Mouse (Mus musculus) retina, postnatal 1 day (tissue): Measurements from ENCODE around the gene Tmprss9.

Experiments
- DNase-seq: peaks from one replicate; pipeline ENCODE4 v3.0.0-alpha.2; 2012

Tmprss9 gene

DNA sequence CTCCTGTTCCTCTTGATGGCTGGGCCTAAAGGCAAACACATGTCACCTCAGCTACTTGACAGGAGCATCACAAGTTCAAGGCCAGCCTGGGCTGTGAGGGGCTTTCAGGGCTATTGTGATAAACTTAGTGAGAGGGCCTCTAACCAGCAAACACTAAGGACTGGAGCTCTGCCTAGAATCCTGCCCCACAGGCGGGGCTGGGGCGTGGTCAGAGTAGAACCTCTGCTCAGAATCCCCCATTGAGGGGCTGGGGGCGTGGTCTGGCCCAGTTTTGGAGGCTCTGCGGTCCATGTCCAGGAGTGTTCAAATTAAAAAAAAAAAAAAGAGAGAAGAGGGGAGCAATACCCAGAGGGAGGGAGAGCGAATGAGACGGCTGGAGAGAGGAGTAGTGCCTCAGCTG lies 24.0 kb downstream of the Tmprss9 start:
- DNase-seq: no peak

DNA sequence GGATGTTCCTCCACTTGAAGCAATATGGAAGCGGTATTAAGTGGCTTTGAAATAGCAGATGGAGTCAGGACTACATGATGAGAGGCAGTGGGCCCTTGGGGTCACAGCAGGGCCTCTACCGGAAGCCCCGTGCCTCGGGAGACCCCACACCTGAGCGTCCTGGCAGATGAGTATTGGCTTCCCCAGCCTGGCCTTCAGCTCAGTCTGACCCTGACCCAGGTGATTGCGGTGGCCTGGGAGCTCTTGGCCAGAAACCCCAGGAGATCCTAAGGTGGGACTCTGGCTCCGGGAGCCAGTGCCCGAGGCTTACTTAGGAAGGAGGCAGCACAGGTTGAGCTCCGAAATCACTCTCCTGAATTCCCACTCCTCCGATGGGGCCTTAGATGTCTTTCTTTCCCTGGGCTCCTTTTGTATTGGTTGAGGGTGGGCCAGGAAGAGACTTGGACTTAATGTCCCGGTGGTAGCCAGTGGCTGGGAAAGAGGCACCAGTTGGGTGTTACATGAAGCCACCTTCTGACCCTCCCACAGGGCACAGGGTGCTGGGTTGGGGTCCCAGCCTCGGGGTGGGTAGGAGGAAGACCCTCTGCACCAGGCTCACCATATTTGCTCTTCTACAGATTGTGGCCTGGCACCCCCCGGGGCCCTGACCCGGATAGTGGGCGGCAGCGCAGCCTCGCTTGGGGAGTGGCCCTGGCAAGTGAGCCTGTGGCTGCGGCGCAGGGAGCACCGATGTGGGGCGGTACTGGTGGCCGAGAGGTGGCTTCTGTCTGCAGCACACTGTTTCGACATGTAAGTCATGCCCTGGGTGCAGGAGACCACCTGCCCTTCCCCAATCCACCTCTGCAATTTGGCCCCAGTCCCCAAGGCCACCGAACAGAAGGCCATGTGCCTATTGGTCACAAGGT lies 25.2 kb downstream of the Tmprss9 start:
- DNase-seq: no peak

DNA sequence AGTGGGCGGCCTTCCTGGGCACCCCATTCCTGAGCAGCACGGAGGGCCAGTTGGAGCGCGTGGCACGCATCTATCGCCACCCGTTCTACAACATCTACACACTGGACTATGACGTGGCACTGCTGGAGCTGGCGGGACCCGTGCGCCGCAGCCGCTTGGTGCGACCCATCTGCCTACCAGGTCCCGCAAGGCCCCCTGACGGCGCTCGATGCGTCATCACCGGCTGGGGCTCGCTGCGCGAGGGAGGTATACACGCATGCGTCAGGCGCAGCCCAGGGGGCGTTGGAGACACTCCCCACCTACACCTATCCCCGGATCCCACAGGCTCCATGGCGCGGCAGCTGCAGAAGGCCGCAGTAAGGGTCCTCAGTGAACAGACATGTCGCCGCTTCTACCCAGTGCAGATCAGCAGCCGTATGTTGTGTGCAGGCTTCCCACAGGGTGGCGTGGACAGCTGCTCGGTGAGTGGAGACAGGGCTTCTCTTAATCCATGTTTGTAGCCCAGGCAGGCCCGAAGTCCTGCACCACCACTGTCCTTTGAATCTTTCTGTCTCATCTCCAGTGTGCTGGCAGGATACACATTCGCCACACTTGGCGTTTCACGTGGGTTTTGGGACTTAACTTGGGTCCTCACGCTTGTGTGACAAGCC lies 26.3 kb downstream of the Tmprss9 start:
- no peak for DNase-seq

DNA sequence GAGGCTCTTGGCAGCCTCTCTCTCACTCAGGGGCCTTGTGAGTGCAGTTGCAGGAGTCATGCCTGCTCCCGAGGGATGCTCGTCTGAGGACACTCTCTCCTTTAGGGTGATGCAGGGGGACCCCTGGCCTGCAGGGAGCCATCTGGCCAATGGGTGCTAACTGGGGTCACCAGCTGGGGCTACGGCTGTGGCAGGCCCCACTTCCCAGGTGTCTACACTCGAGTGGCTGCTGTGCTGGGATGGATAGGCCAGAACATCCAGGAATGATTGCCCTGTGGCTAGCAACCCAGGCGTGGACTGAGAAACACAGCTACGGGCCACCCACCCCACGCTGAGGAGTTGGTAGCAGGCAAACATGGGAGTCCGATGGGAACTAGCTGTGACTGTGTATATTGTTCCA lies 27.4 kb downstream of the Tmprss9 start:
- DNase-seq: no peak

DNA sequence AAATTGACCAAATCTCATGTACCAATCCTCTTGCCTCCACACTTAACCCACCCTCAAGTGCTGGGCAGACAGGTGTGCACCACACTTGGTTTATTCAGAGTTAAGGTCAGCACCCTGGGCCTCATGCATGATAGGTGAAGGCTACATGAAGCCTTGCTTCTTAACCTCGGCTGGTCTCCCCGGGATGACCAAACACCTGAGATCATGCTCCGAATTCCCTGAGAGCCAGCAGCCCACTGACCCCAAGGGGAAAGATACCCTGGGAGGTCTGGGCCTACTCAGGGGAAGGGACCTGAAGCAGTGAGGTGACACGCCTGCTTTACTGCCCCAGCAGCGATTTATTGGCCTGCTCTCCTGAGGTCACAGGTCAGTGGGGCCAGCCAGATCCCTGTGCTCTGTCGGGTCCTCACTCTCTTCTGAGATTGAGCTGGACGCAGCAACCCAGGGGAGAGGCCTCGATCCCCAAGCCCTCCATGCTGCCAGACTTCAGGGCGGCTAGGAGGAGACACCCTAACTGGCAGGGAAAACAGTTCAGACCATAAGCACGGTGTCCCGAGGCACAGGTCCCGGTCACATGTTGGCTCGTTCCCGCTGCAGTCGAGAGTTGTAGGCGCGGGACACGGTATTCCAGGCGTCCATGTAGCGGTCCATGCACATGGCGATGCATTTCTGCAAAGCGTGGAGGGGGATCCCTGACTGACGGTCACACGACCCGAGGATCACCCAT lies 28.1 kb downstream of the Tmprss9 start:
- DNase-seq: no peak

DNA sequence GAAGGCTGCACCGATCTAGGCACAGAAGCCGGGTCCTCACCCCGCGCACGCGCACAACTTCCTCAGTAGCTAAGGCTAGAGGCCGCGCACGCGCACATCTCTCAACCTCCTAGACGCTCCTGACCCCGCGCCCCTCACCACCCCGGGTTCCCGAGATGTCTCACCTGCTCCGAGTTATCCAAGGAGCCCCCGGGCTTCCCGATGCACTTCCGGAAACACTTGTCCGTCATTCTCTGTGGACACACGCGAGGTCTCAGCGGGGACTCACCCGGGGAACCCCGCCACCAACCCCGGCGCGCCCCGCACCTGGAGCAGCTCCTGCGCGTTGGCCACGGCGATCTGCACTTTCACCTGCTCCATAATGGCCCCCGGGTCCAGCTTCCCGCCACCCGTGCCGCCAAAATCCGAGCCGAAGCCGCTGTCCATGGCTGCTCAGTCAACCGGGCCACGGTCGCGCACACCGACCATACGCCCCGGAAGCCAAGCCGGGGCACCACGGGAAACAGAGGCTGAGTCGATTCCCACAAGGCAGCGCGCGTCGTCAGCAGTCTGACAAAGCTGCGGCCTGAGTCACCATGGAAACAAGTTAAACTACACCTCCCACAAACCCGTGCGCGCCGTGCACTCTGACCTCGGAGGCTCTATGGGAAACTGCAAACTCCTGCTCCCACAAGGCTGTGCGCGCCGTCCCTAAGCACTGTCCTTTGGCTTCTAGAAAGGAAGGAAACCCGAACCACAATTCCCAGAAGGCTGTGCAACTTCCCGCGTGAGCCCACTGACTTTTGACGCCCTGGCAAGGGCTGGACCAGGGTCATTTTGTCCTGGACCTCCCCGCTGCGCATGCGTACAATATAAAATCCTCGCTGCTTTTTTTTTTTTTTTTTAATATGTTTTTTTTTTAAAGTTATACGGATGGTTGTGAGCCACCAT lies 28.9 kb downstream of the Tmprss9 start, which contains the start of gene Timm13:
Gene Timm13 (minus strand): TSS at position 652 of the 930 bp plus-strand sequence.
- DNase-seq: peak; percentile 100

DNA sequence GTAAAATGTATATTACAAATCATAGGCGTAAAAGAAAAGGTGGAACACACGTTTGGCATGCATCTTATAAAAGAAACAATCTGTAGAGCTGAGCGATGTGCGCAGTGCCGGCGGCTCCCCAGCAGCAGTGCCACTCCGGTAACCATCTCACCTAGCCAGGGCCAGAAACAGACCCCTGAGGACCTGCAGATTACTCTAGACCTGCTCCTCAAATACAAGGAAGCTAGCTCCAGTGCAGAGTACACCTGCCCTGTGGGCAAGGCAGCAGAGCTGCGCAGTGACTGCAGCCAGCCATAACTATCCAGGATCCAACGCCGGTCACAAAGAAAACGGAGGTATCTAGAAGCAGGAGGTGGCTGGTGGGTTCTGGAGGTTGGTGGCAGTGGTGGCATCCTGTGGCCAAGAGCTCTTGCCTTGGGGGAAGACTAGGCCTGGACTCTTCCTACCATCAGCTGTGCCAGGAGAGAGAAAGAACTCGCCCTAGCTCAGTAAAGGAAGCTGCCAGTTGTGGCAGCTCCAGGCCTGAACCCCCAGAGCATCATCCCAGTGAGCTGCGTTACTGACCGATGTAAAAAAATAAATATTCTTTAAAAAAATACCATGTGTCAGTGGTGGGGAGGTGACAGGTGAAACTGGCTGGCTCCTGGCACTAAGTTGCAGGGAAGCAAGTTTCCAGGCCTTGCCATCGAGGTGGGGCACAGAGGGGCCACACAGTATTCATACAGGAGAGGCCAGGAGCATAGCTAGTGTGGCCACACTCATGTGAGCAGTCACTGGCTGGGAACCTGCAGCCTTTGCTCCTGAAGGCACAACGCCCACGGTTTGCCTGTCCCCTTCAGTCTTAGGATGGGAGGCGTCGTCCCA lies 30.0 kb downstream of the Tmprss9 start:
- DNase-seq: no peak

DNA sequence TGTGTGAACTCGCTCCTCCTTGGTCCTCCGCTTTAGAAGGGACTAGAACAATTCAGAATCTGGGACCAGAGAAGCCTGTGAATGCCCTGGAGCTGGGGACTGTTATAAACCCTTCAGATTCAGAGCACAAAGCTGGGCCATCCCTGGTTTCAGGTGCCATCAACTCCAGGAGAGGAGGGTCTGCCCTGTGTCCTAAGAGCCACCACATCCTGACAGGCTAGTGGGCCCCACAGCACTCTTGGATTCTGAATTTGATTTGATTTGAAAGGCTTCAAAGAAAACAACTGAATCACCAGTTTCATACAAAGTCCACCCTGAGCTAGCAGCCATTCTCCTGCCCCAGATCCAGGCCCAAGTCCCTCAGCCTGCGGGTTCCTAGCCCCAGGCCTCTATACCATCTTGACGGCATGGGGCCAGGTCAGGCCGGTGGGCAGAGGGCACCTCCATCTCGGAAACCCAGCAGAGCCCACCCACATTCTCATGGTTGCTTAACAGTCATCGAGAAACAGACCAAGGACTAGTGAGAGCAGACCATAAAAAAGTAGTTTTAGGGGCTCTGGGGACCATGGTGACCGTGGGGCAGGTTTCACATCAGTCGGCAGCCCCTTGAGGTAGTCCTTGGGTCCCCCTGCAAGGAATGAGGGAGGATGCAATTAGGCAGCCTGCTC lies 30.8 kb downstream of the Tmprss9 start:
- no peak for DNase-seq

DNA sequence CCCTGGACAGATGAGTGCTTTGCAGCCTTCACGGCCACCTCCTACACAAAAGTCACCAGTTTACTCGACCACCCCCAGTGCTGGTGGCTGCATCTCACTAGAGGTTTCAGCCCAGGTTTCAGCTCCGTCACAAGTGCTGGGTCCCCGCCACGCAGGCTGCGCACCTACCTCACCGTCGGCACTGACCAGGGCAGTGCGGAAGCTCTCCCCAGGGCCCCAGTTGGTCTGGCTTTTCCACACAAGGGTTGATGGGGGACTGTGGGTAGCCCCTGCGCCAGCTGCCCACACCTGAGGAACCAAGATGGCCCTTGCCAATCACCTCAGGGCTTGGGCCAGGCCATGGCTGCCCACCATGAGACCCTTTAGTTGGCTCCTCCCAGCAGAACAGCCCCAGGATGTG lies 31.6 kb downstream of the Tmprss9 start:
- no peak for DNase-seq

DNA sequence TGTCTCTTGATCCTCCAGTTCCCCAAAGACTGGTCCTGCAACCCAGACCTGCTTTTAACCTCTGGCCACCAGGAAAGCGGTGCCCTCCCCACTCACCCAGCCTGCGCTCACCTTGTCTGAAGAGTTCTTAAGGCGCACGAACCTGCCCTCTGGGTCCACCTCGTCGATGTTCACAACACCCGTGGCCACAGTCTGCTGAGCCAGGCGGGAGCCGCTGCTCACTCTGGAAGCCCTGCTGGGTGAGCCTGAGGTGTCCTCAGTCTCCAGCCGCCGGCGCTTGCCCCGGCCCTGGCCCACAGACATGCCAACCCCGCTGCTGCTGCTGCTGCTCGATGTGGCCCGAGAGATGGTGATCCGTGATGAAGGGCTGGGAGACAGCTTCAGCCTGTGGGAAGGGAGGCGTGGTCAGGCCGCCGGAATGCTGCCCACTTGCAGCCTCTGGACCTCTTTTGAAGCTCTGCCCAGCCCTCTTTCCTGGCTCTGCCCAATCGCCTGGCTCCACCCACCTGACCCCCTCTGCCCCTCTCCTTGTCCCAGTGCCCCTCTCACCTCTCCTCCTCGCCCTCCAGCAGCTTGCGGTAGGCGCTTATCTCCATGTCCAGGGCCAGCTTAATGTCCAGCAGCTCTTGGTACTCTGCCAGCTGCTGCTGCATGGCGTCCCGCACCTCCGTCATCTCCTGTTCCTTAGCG lies 32.5 kb downstream of the Tmprss9 start:
- no peak for DNase-seq

DNA sequence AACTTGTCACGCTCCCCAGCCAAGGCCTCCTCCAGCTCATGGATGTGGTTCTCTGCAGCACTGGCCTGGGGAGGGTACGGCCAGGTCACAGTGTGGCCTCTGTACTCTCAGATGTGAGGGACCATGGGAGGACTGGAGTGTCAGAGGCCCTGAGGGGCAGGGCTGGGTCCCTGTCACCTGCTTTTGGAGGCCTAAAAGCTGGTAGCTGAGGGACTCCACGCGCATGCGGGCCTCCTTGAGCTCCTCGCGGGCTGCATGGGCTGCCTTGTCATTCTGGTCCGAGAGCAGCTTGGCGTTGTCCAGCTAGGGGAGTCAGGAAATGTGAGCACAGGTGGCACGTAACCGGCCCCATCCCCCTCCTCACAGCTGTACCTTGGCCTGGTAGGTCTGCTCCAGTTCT lies 33.1 kb downstream of the Tmprss9 start:
- no peak for DNase-seq

DNA sequence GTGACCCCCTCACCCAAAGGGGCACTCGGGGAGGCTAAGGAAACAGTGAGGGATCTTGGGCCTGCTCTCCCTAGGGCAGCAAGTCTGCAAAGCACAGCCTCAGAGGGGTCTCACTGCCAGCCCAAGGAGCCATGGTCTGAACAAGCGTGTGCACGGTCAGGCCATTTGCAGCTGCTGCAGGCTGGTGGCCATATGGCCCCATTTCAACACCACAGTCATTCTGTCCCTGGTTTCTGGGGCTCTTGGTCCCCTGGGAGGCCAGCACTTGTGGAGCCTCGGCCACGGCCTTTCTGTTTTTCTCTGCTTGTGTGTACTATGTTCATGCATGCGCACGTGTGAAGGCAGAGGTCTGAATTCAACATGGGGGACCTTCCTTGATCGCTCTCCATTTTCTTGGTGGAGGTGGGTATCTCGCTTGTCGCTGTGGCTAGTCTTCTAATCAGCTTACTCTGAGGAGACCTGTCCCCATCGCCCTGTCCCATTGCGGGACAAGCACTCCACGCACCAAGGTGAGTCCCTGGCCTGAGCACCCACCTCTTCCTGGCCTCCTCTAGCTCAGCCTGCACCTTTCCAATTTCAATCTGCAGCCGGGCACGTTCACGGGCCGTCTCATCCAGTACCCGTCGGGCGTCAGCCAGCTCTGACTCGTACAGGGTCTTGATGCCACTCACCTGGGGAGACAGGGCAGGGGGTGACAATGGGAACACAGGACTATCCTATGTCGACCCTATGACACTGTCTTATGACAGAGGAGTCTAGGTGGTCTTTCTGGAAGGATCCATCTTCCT lies 37.9 kb downstream of the Tmprss9 start:
- no peak for DNase-seq

DNA sequence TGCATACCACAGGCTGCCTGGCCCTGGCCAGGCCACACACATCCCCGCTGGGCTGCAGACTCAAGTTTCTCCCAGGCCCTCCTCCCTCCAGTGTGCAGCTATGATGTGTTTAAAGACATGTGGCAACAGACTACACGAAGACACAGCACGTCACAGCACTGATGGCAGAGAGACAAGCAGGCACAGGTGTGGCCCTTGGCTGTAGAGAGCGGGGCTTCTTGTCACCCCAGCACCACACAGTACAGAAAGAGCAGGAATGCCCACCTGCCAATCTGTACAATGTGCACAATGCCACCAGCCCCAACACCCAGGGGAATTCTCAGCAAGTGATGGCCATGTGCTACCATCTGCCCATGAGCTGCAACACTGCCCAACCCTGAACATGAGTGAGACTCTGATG lies 39.7 kb downstream of the Tmprss9 start:
- DNase-seq: no peak

DNA sequence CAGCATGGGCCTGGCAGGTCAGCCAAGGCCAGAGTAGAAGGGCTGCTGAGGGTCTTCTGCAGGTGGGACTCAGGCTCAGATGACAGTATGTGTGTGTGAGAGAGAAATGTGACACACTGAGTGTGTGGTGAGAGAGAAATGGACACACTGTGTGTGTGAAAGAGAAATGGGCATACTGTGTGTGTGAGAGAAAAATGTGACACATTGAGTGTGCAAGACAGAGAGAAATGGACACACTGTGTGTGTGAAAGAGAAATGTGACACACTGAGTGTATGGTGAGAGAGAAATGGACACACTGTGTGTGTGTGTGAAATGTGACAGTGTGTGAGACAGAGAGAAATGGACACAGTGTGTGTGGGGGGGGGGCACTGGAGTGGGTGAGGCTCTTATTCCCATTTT lies 40.2 kb downstream of the Tmprss9 start:
- no peak for DNase-seq

DNA sequence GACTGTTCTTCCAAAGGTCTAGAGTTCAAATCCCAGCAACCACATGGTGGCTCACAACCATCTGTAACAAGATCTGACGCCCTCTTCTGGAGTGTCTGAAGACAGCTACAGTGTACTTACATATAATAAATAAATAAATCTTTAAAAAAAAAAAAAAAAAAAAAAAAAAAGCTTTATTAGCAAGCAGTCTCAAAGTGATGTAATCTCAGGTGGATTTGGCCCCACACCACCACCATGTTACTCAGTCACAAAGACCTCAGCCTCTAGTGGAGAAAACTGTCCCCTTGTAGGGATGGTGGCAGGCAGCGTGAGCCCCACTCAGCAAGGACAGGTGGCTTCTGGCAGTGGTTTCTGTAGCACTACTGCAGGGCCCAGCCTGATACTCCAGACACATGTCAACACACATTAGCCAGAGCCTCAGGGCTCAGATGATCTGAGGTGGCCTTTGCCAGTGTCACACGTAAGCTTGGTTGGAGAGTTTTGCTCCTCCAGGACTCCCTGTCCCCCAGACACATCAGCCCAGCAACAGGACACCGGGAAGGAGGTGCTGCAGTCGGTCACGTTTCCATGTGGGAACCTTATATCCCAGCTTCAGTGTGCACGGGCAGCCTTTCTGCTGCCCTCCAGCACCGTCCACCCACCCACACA lies 41.8 kb downstream of the Tmprss9 start:
- no peak for DNase-seq

DNA sequence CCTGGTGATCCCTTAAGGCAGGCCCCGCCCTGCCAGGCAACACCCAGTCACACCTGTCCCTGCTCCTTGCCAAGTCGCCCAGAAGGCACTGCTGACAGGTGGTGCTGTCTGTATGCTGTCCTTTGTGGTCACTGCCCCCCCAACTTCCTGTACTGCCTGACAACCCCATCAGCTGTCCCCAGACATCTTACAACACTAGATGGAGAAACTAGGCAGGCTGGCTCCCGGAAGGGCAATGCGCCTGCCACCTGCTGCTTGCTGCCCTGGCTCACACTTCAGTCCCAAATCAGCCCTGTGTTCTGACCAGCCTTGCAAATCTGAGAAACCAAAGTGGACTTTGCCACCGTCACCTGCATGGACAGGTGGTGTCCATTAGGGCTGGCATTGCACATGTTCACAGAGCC lies 42.6 kb downstream of the Tmprss9 start:
- DNase-seq: no peak

DNA sequence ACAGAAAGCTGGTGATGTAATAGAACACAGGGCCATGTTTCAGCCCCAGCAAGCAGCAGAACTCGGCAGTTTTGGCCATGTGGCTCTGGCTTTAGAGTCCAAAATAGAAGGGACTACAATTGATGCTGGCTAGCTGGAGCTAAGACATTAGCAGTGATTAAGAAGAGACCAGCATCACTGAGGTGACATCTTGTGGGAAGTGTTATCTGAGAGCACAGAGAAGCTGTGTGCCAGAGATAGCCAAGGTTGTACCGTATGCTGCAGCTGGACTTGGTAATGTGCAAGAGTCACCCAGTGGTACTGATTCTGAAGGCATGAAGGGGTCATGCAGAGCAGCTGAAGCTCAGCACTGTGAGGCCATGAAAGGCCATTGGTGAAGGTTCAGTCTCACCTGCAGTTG lies 43.6 kb downstream of the Tmprss9 start:
- no peak for DNase-seq

DNA sequence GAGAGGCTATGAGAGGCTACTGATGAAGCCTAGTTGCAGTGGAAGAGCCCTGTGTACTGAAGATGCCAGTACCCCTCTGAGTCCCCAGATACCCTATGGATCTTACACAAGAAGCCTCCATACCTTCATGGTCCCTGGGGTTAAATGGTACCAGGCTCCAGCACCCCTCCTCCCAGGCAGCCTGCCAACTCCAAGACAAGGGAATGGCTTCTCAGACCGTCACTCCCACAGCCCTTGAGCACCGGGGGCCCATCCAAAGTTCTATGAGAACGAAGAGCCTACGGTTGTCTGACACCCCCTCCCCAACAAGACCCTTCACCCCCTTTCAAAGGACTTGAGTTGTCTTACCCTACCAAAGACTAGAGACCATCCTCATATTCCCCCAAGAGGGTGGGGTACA lies 44.1 kb downstream of the Tmprss9 start:
- DNase-seq: no peak

DNA sequence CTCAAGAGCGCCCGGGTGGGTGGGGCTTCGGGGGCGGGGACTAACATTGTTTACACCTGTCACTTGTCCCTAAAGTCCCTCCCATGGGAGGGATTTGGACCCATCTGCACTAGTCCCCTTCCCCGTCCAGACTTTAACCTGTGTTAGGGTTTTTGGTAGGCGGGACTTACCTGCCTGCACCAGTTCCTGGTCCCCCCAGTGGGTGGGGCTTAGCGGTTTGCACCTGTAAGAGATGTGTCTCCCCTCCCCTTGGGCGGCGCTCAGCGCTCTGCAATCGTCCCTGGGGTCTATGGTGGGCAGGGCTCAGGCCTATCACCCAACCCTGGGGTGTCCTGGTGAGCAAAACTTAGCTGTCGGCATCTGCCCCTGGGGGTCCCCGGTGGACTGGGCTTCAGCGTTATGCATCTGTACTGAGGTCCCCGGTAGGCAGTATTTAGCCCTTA lies 45.7 kb downstream of the Tmprss9 start:
- DNase-seq: peak; percentile 40
